Mouse (Mus musculus): ENCODE measurements around the gene Amigo3.

DNA sequence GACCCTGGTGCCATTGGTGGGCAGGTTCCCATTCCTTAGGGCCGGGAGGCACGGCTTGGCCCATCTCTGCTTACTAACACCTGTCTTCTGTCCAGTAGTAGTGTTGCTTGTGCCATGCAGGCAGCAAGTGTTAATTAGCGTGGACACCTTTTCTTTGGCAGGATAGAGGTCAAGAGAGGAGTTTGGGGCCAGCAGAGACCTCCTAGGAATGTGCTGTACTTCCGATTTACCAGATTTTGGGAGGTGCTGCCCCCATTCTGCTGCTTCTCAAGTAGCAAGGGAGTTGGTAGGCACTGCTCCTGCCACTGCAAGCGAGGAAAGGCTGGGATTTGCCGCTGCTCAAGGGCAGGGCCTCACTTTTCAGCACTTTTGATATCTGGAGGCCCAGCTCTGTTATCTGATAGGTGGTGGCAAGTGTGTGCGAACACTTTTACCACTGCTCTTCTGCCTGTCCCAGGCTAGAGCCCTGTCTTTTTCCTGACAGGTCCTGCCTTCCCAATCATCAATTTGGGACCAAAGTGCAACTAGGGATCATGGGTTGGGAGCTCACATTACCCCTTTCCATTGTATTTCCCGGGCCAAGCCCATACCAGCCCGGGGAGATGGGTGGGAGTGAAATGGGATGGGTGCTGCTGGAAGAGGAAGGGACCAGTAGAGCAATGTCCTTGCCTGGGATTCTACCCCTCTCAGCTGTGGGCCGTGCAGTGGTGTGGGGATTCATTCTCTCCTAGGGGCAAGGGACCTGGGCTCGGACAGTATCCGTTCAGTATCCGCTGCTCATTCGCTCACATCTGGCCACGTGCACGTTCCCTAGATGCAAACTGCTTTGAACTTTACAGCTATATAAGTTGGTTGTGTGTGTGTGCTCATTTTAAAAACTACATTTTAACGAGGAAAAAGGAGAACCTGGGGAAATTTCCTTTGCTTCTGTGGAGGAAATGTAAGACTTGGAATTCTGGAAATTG, 5.1 kb upstream of the Amigo3 start:
- no peak for TF ChIP-seq CTCF (IDR thresholded peaks at IDR 0.05; ENCODE audit: extremely low read depth, insufficient read length, insufficient replicate concordance, low read depth, low read length)
- no peak for TF ChIP-seq POLR2A (IDR thresholded peaks at IDR 0.05; ENCODE audit: low read depth, low read length)

Measured in small intestine, adult 2 months (tissue).